ENCODE assay signal across 7 mouse cellular contexts in genomic region chr5:136987138-136987933, GRCm38 (mm10). TPM values are rescaled to one million over a fixed set of nuclear protein-coding genes. Genes with fewer than 3 reads are reported as not detected.
DNase-seq lines count a peak whose midpoint lies in the region; ATAC-seq lines count a peak whose summit lies in the region.

No protein-coding gene starts in this region.

- WGBS in intestine, embryonic 14.5 days, result under 1% methylated on average over 63 of the region's 67 CpGs

- no peaks in the 10 kb centered on the region for H3K9me3 ChIP-seq in intestine, embryonic 14.5 days (ENCODE audit: control insufficient read depth, low read length)

- ATAC-seq in intestine, embryonic 14.5 days (replicated peaks; ENCODE audit: low FRiP score, low TSS enrichment, low read depth), result peak; percentile 63
- ATAC-seq in megakaryocyte-erythroid progenitor cell, adult 5-6 weeks (replicated peaks; ENCODE audit: low FRiP score, low TSS enrichment, poor library complexity, severe bottlenecking), result peak; percentile 39; the same call in 1 of the 2 replicates

- H3K27me3 ChIP-seq in intestine, embryonic 14.5 days (replicated peaks; ENCODE audit: control insufficient read depth, insufficient read depth, low read length), result no peaks in the 10 kb centered on the region

- peak; percentile 81 for DNase-seq in adrenal gland, adult 8-10 months
- DNase-seq in embryo, embryonic 11.5 days (ENCODE audit: low read depth, low spot score), result peak; percentile 59
- DNase-seq in gastrocnemius, postnatal 25 days, result peak; percentile 84
- DNase-seq in intestine, embryonic 14.5 days (ENCODE audit: low spot score), result peak; percentile 92
- DNase-seq in left cerebral cortex, postnatal 25 days (ENCODE audit: low spot score in 2 of 2), result peak; percentile 80 to 83
- peak; percentile 57 for DNase-seq in skeletal muscle tissue, adult 2 months (ENCODE audit: low read depth, low spot score)

- peak overlapping the region; percentile 90 for H3K27ac ChIP-seq in intestine, embryonic 14.5 days (ENCODE audit: low read depth)

- peak overlapping the region; percentile 66 for H3K4me3 ChIP-seq in intestine, embryonic 14.5 days (ENCODE audit: low read depth, low read length)

- peak overlapping the region; percentile 66 for H3K4me2 ChIP-seq in intestine, embryonic 14.5 days (ENCODE audit: low read length)

- peaks cover 45% of the 10 kb centered on the region for H3K36me3 ChIP-seq in intestine, embryonic 14.5 days (ENCODE audit: control insufficient read depth, insufficient read depth, low read length)

- H3K9ac ChIP-seq in intestine, embryonic 14.5 days (ENCODE audit: low read length), result peak overlapping the region; percentile 92

- peaks cover 9% of the 10 kb centered on the region for H3K4me1 ChIP-seq in intestine, embryonic 14.5 days (replicated peaks; ENCODE audit: control insufficient read depth, insufficient read depth, low read length)

- intact Hi-C loops in left cerebral cortex, postnatal 25 days (cut with DNase I), result loop anchor here (1.0 to 2.0 kb wide), 2 partner anchors 34 to 43 kb away; partner anchors contain the start of gene Fis1

RNA-seq across cellular contexts. Expression of gene Znhit1, which starts 0.5 kb away (rescaled TPM):
- 10 to 100 TPM; 77.8 to 96.8 (median 83.5) TPM for total RNA-seq in adrenal gland, adult 8-10 months (2022)
- 10 to 100 TPM; 61.4 to 70.4 TPM for total RNA-seq in gastrocnemius, postnatal 25 days (2021)
- 102 and 104 TPM in 2 replicates for polyA plus RNA-seq in intestine, embryonic 14.5 days (2014; fragmentation: Nextera tagmentation; extraction: Ambion mirVana)
- 10 to 100 TPM; 86.2 to 88.5 TPM for total RNA-seq in left cerebral cortex, postnatal 25 days (2021)
- 67.3 and 75.0 TPM in 2 replicates for total RNA-seq in megakaryocyte-erythroid progenitor cell, adult 5-6 weeks (2014; fragmentation: Nextera tagmentation)
- 18.8 and 21.6 TPM in 2 replicates for total RNA-seq in megakaryocyte-erythroid progenitor cell, adult 5-6 weeks (2017)

RNA-seq across cellular contexts. Expression of gene Plod3, which starts 0.5 kb away (rescaled TPM):
- total RNA-seq in adrenal gland, adult 8-10 months (2022), result 10 to 100 TPM; 68.6 to 74.5 (median 72.1) TPM
- total RNA-seq in gastrocnemius, postnatal 25 days (2021), result 10 to 100 TPM; 20.9 to 23.6 TPM
- 42.0 and 44.1 TPM in 2 replicates for polyA plus RNA-seq in intestine, embryonic 14.5 days (2014; fragmentation: Nextera tagmentation; extraction: Ambion mirVana)
- 10 to 100 TPM; 33.7 to 38.5 TPM for total RNA-seq in left cerebral cortex, postnatal 25 days (2021)
- 19.8 and 22.1 TPM in 2 replicates for total RNA-seq in megakaryocyte-erythroid progenitor cell, adult 5-6 weeks (2014; fragmentation: Nextera tagmentation)
- total RNA-seq in megakaryocyte-erythroid progenitor cell, adult 5-6 weeks (2017), result 19.0 and 22.1 TPM in 2 replicates

RNA-seq across cellular contexts. Expression of gene Cldn15, which starts 20.9 kb away (rescaled TPM):
- 10 to 100 TPM in 3 of 4 experiments, 1 to 10 TPM in 1; 9.5 to 13.7 (median 12.1) TPM for total RNA-seq in adrenal gland, adult 8-10 months (2022)
- 1 to 10 TPM in 1 of 2 experiments, under 1 TPM in 1; 0.67 to 3.3 TPM for total RNA-seq in gastrocnemius, postnatal 25 days (2021)
- 12.7 and 18.4 TPM in 2 replicates for polyA plus RNA-seq in intestine, embryonic 14.5 days (2014; fragmentation: Nextera tagmentation; extraction: Ambion mirVana)
- total RNA-seq in left cerebral cortex, postnatal 25 days (2021), result not detected
- 0.13 TPM in 1 of 2 replicates, not detected in the other for total RNA-seq in megakaryocyte-erythroid progenitor cell, adult 5-6 weeks (2014; fragmentation: Nextera tagmentation)
- not detected in 2 replicates for total RNA-seq in megakaryocyte-erythroid progenitor cell, adult 5-6 weeks (2017)

RNA-seq across cellular contexts. Expression of gene Fis1, which starts 34.3 kb away (rescaled TPM):
- total RNA-seq in adrenal gland, adult 8-10 months (2022), result 100 to 1,000 TPM; 210 to 255 (median 217) TPM
- total RNA-seq in gastrocnemius, postnatal 25 days (2021), result 100 to 1,000 TPM; 159 to 164 TPM
- polyA plus RNA-seq in intestine, embryonic 14.5 days (2014; fragmentation: Nextera tagmentation; extraction: Ambion mirVana), result 309 and 315 TPM in 2 replicates
- 100 to 1,000 TPM; 263 to 271 TPM for total RNA-seq in left cerebral cortex, postnatal 25 days (2021)
- 160 and 187 TPM in 2 replicates for total RNA-seq in megakaryocyte-erythroid progenitor cell, adult 5-6 weeks (2014; fragmentation: Nextera tagmentation)
- total RNA-seq in megakaryocyte-erythroid progenitor cell, adult 5-6 weeks (2017), result 61.1 and 71.8 TPM in 2 replicates

RNA-seq across cellular contexts. Expression of gene Vgf, which starts 38.9 kb away (rescaled TPM):
- total RNA-seq in adrenal gland, adult 8-10 months (2022), result 10 to 100 TPM in 2 of 4 experiments, 1 to 10 TPM in 2; 4.4 to 20.9 (median 9.9) TPM
- total RNA-seq in gastrocnemius, postnatal 25 days (2021), result not detected
- 0.36 and 0.53 TPM in 2 replicates for polyA plus RNA-seq in intestine, embryonic 14.5 days (2014; fragmentation: Nextera tagmentation; extraction: Ambion mirVana)
- total RNA-seq in left cerebral cortex, postnatal 25 days (2021), result 100 to 1,000 TPM; 392 to 396 TPM
- total RNA-seq in megakaryocyte-erythroid progenitor cell, adult 5-6 weeks (2014; fragmentation: Nextera tagmentation), result not detected in 2 replicates
- 0.27 and 0.47 TPM in 2 replicates for total RNA-seq in megakaryocyte-erythroid progenitor cell, adult 5-6 weeks (2017)

Comparison
In these comparisons a context has a peak if more than half of its experiments do, and no peak if none do; other contexts are left out.
1. Peak in every context shown above with its lines: DNase-seq, ATAC-seq, H3K4me3 ChIP-seq and H3K27ac ChIP-seq.